Mouse (Mus musculus): ENCODE data around the gene Nfu1. TPM values are rescaled to one million over a fixed set of nuclear protein-coding genes. Genes with fewer than 3 reads are reported as not detected.

Nfu1 gene
- polyA plus RNA-seq, 1 experiment from 2014 or later = 93.6 TPM

DNA sequence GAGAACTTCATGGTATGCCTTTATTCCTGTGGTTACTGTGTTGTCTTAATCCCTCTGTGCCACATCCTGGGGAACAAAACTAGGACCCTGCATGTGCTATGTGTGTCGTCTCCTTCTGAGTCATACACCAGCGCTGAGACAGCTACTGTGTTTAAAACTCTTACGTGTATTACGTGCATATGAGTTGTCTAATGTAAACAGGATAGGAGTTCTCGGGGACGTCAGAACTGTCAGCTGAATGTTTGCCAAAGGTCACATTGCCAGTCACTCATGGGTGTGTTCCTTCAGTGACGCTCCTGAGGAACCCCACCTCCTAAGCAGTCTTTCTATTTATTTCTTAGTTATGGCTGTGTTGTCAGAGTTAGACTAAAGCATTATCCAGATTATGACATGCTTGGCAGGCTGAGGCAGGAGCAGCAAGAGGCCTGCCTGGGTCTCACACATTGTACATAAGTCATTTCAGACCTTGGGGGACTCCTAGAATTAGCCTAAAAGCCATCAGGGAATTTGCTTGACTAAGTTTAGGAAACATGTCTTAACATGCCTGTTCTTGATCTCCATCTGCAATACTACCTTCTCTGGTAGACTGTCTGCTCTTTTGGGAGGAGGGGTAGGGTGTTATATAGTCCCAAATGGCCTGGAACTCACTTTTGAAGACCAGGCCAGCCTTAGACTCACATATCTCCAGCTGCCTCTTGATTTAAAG is 60.3 kb downstream of the Nfu1 start:
- H3K4me3 ChIP-seq (ENCODE audit: low read depth, low read length) = no peak overlapping the region
- no peaks in the 10 kb centered on the region for H3K9me3 ChIP-seq (ENCODE audit: control insufficient read depth, low read length)
- no peak overlapping the region for H3K4me2 ChIP-seq (ENCODE audit: low read depth, severe bottlenecking)
- ATAC-seq (ENCODE audit: insufficient number of reproducible peaks, low FRiP score, low TSS enrichment, low read depth) (no peak), DNase-seq (ENCODE audit: low spot score) (no peak)
- no peaks in the 10 kb centered on the region for H3K4me1 ChIP-seq (ENCODE audit: control insufficient read depth, insufficient read depth, low read length)
- H3K27me3 ChIP-seq (ENCODE audit: control insufficient read depth, insufficient read depth, low read length) = no peaks in the 10 kb centered on the region
- H3K9ac ChIP-seq (ENCODE audit: low read length) = no peak overlapping the region
- H3K27ac ChIP-seq (replicated peaks; ENCODE audit: low read depth, low read length) = no peak overlapping the region
- WGBS = 95% methylated on average over 7 of the region's 7 CpGs
- peaks cover 11% of the 10 kb centered on the region for H3K36me3 ChIP-seq (ENCODE audit: control insufficient read depth, insufficient read depth, low read length)

DNA sequence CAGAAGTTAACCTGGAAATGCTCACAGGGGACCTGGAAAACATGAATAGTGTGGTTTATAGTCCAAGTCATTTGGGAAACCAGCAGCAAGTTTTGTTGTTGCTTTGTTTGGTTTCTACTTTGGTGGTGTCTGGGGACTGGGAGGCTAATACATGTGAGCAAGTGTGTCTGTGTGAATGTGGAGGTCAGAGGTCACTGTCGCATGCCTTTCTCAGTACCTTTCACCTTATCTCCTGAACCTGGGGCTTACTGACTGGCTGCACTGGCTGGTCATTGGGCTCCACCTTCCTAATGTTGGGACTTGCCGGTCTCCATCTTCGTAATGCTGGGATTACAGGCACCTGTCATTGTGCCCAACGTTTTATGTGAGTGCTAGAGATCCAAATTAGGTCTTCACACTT is 61.6 kb downstream of the Nfu1 start:
- Histone ChIP-seq H3K4me3 (ENCODE audit: low read depth, low read length) (no peak overlapping the region), H3K9ac (ENCODE audit: low read length) (no peak overlapping the region), H3K27ac (replicated peaks; ENCODE audit: low read depth, low read length) (no peak overlapping the region), H3K4me2 (ENCODE audit: low read depth, severe bottlenecking) (no peak overlapping the region), H3K4me1 (ENCODE audit: control insufficient read depth, insufficient read depth, low read length) (no peaks in the 10 kb centered on the region), H3K27me3 (ENCODE audit: control insufficient read depth, insufficient read depth, low read length) (no peaks in the 10 kb centered on the region), H3K9me3 (ENCODE audit: control insufficient read depth, low read length) (no peaks in the 10 kb centered on the region), H3K36me3 (ENCODE audit: control insufficient read depth, insufficient read depth, low read length) (peaks cover 11% of the 10 kb centered on the region)
- 93% methylated on average over 4 of the region's 4 CpGs for WGBS
- no peak for DNase-seq (ENCODE audit: low spot score)
- ATAC-seq (ENCODE audit: insufficient number of reproducible peaks, low FRiP score, low TSS enrichment, low read depth) = no peak

- no peak overlapping the region for H3K9ac ChIP-seq (ENCODE audit: low read length)
- H3K27me3 ChIP-seq (ENCODE audit: control insufficient read depth, insufficient read depth, low read length) = no peaks in the 10 kb centered on the region
- 75% methylated on average over 4 of the region's 4 CpGs for WGBS
- H3K36me3 ChIP-seq (ENCODE audit: control insufficient read depth, insufficient read depth, low read length) = peaks cover 9% of the 10 kb centered on the region
- no peak overlapping the region for H3K4me3 ChIP-seq (ENCODE audit: low read depth, low read length)
- H3K9me3 ChIP-seq (ENCODE audit: control insufficient read depth, low read length) = no peaks in the 10 kb centered on the region
- no peak overlapping the region for H3K4me2 ChIP-seq (ENCODE audit: low read depth, severe bottlenecking)
- no peaks in the 10 kb centered on the region for H3K4me1 ChIP-seq (ENCODE audit: control insufficient read depth, insufficient read depth, low read length)
- DNase-seq (ENCODE audit: low spot score) (no peak), ATAC-seq (ENCODE audit: insufficient number of reproducible peaks, low FRiP score, low TSS enrichment, low read depth) (no peak)
- no peak overlapping the region for H3K27ac ChIP-seq (replicated peaks; ENCODE audit: low read depth, low read length)
Observed at GRCm38 (mm10) chr6:87072759-87073158, 63.7 kb downstream of the Nfu1 start.

DNA sequence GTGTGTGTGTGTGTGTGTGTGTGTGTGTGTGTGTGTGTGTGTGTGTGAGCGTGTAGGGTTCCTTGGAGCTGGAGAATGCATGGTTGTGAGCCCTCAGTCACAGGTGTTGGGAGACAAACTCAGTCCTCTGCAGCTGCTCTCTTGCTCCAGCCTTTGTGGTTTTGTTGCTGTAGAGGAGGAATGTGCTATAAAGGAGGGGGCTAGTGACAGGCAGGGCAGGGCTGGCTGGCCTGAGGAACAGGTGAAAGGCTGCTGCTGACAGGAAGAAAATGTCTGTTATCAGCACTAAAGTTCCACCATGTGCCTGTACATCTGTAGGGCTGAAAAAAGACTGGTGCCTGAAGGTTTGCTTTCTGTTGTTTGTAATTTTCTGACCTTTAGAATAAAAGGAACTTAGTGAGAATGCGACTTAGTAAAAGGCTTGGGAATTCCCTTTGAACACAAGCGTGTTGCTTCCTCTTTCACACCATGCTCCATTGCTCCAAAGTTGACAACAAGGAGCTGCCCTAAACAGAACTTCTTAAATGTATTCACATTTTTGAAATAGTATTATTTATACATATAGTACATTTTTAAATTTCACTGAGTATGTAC is 66.2 kb downstream of the Nfu1 start:
- Histone ChIP-seq H3K4me3 (ENCODE audit: low read depth, low read length) (no peak overlapping the region), H3K4me1 (ENCODE audit: control insufficient read depth, insufficient read depth, low read length) (no peaks in the 10 kb centered on the region), H3K9me3 (ENCODE audit: control insufficient read depth, low read length) (no peaks in the 10 kb centered on the region), H3K4me2 (ENCODE audit: low read depth, severe bottlenecking) (no peak overlapping the region), H3K27ac (replicated peaks; ENCODE audit: low read depth, low read length) (no peak overlapping the region), H3K27me3 (ENCODE audit: control insufficient read depth, insufficient read depth, low read length) (no peaks in the 10 kb centered on the region), H3K9ac (ENCODE audit: low read length) (no peak overlapping the region), H3K36me3 (ENCODE audit: control insufficient read depth, insufficient read depth, low read length) (peaks cover 11% of the 10 kb centered on the region)
- DNase-seq (ENCODE audit: low spot score) = no peak
- ATAC-seq (ENCODE audit: insufficient number of reproducible peaks, low FRiP score, low TSS enrichment, low read depth) = no peak
- 79% methylated on average over 3 of the region's 3 CpGs for WGBS

Other genes with a start within 250 kb of the Nfu1 start
- 10.0 and 12.1 TPM in 2 replicates for gene Anxa4, start 215.7 kb upstream of the Nfu1 start, polyA plus RNA-seq (2014; fragmentation: Nextera tagmentation; extraction: Ambion mirVana)
- 14.1 and 21.7 TPM in 2 replicates for gene Aak1, start 159.7 kb upstream of the Nfu1 start, polyA plus RNA-seq (2014; fragmentation: Nextera tagmentation; extraction: Ambion mirVana)
- gene Gfpt1, start 33.6 kb downstream of the Nfu1 start, polyA plus RNA-seq (2014; fragmentation: Nextera tagmentation; extraction: Ambion mirVana) = 23.7 and 25.4 TPM in 2 replicates
- 0.35 and 0.53 TPM in 2 replicates for gene D6Ertd527e, start 95.5 kb downstream of the Nfu1 start, polyA plus RNA-seq (2014; fragmentation: Nextera tagmentation; extraction: Ambion mirVana)